In genomic region chr9:120577133-120577651, GRCm38 (mm10) we compare ENCODE assay signal across 8 mouse cellular contexts. TPM values are rescaled to one million over a fixed set of nuclear protein-coding genes. Genes with fewer than 3 reads are reported as not detected.
DNase-seq lines count a peak whose midpoint lies in the region; ATAC-seq and TF ChIP-seq lines count a peak whose summit lies in the region.

No protein-coding gene starts in this region.

- DNase-seq in gastrocnemius, postnatal 10 days: peak; percentile 79
- peak; percentile 84 to 92 for DNase-seq in left cerebral cortex, postnatal 10 days (ENCODE audit: extremely low spot score in 1 of 2, low spot score in 2 of 2)
- DNase-seq in right cerebral cortex, postnatal 25 days: peak; percentile 82
- DNase-seq in urinary bladder, postnatal 4 days (ENCODE audit: low spot score in 2 of 2): peak; percentile 83

- intact Hi-C loops in left cerebral cortex, postnatal 10 days (cut with DNase I): loop anchor here (10.0 kb wide), 1 partner anchor 798 kb away; no protein-coding TSS in a partner anchor

- TF ChIP-seq CTCF in cortical plate, adult 2 months (IDR thresholded peaks at IDR 0.05; ENCODE audit: extremely low read depth, insufficient read depth, low read length): no peak

- peaks cover 4% of the 10 kb centered on the region; the same call in 1 of the 2 replicates for H3K4me1 ChIP-seq in cortical plate, adult 2 months (ENCODE audit: control insufficient read depth, insufficient read depth, low read length)

- peak overlapping the region; percentile 32 for H3K27ac ChIP-seq in cortical plate, adult 2 months (ENCODE audit: insufficient read depth, low read length)

- ATAC-seq in activated CD4-positive, CD25-positive, alpha-beta regulatory T cell, adult 4 months: peak; percentile 84
- ATAC-seq in inflammation-experienced regulatory T-cells, adult 6 months: peak; percentile 87
- peak; percentile 80 for ATAC-seq in megakaryocyte-erythroid progenitor cell, adult 5-6 weeks (replicated peaks; ENCODE audit: low FRiP score, low TSS enrichment, poor library complexity, severe bottlenecking)

- peak; percentile 64 for TF ChIP-seq POLR2A in cortical plate, adult 2 months (IDR thresholded peaks at IDR 0.05; ENCODE audit: extremely low read depth, insufficient read depth, low read length)

- H3K4me3 ChIP-seq in cortical plate, adult 2 months (ENCODE audit: insufficient read depth, low read length): peak overlapping the region; percentile 75

RNA-seq across cellular contexts. Expression of gene Rpl14, which starts 5.9 kb away (rescaled TPM):
- polyA plus RNA-seq in activated CD4-positive, CD25-positive, alpha-beta regulatory T cell, adult 4 months (2017; shearing (Covaris generic)): 1,000 to 10,000 TPM; 2,156 to 2,621 TPM
- polyA plus RNA-seq in cortical plate, adult 2 months (2012; rRNA removed): 326 and 355 TPM in 2 replicates
- 100 to 1,000 TPM; 538 to 546 TPM for total RNA-seq in gastrocnemius, postnatal 10 days (2021)
- 1,000 to 10,000 TPM; 1,512 to 2,767 (median 2,161) TPM for polyA plus RNA-seq in inflammation-experienced regulatory T-cells, adult 6 months (2017; shearing (Covaris generic))
- total RNA-seq in left cerebral cortex, postnatal 10 days (2021): 100 to 1,000 TPM; 273 to 293 TPM
- total RNA-seq in megakaryocyte-erythroid progenitor cell, adult 5-6 weeks (2014; fragmentation: Nextera tagmentation): 2,590 and 2,648 TPM in 2 replicates
- total RNA-seq in megakaryocyte-erythroid progenitor cell, adult 5-6 weeks (2017): 3,531 and 3,679 TPM in 2 replicates

RNA-seq across cellular contexts. Expression of gene Entpd3, which starts 37.6 kb away (rescaled TPM):
- under 1 TPM in 1 of 2 experiments, not detected in 1; 0.12 TPM for polyA plus RNA-seq in activated CD4-positive, CD25-positive, alpha-beta regulatory T cell, adult 4 months (2017; shearing (Covaris generic))
- polyA plus RNA-seq in cortical plate, adult 2 months (2012; rRNA removed): 7.0 and 8.0 TPM in 2 replicates
- total RNA-seq in gastrocnemius, postnatal 10 days (2021): 1 to 10 TPM in 1 of 2 experiments, not detected in 1; 1.7 TPM
- under 1 TPM in 1 of 3 experiments, not detected in 2; 0.16 TPM for polyA plus RNA-seq in inflammation-experienced regulatory T-cells, adult 6 months (2017; shearing (Covaris generic))
- total RNA-seq in left cerebral cortex, postnatal 10 days (2021): 1 to 10 TPM; 4.0 to 5.6 TPM
- not detected in 2 replicates for total RNA-seq in megakaryocyte-erythroid progenitor cell, adult 5-6 weeks (2014; fragmentation: Nextera tagmentation)
- total RNA-seq in megakaryocyte-erythroid progenitor cell, adult 5-6 weeks (2017): 0.27 TPM in 1 of 2 replicates, not detected in the other

Comparison
In these comparisons a context has a peak if more than half of its experiments do, and no peak if none do; other contexts are left out.
1. Peak in every context shown above with its lines: DNase-seq, ATAC-seq, H3K4me3 ChIP-seq and H3K27ac ChIP-seq.
2. RNA of gene Rpl14, which starts 5.9 kb away (total RNA-seq): 2,590 to 3,679 TPM in megakaryocyte-erythroid progenitor cell, adult 5-6 weeks; 538 to 546 TPM in gastrocnemius, postnatal 10 days and 273 to 293 TPM in left cerebral cortex, postnatal 10 days; every median in the first group is over 4 times any median in the second.